Mouse (Mus musculus) ES-E14 (cell line): ENCODE data around the gene Scap. TPM values are rescaled to one million over a fixed set of nuclear protein-coding genes. Genes with fewer than 3 reads are reported as not detected.

Source experiments
- DNase-seq: peaks from one replicate; pipeline ENCODE4 v3.0.0-alpha.2; 2013; ENCODE audit warnings: low read depth, low spot score
- H3K27ac ChIP-seq: 2 replicates; pipeline ENCODE4 v1.5.1; 2012; ENCODE audit warnings: low read depth, mild to moderate bottlenecking, low read length, moderate library complexity, mixed read lengths; ENCODE audit not compliant: poor library complexity, insufficient read depth, severe bottlenecking
- H3K36me3 ChIP-seq: 2 replicates; pipeline ENCODE4 v1.6.1; 2012; ENCODE audit warnings: mild to moderate bottlenecking, low read length, moderate library complexity, mixed read lengths; ENCODE audit not compliant: control insufficient read depth, poor library complexity, insufficient read depth, severe bottlenecking
- H3K4me1 ChIP-seq, 2 experiments: fragments of 150-350 bp in 1 of 2; sonication (generic) in 1 of 2; 2 replicates each; pipeline ENCODE4 v1.6.1; 2012; ENCODE audit warnings: low read length in 2 of 2, mild to moderate bottlenecking in 1 of 2, mixed read lengths in 1 of 2; ENCODE audit not compliant: control insufficient read depth in 2 of 2, insufficient read depth in 2 of 2, poor library complexity in 1 of 2
- H3K4me3 ChIP-seq, 2 experiments: fragments of 150-350 bp in 1 of 2; sonication (generic) in 1 of 2; 2 replicates each; pipeline ENCODE4 v1.5.1; 2012; ENCODE audit warnings: low read length in 2 of 2, low read depth in 1 of 2, mild to moderate bottlenecking in 1 of 2, mixed read lengths in 1 of 2; ENCODE audit not compliant: insufficient read depth in 1 of 2, poor library complexity in 1 of 2, severe bottlenecking in 1 of 2
- H3K9ac ChIP-seq: 2 replicates; pipeline ENCODE4 v1.6.1; 2012; ENCODE audit warnings: low read depth, mild to moderate bottlenecking, low read length, mixed read lengths; ENCODE audit not compliant: poor library complexity, insufficient read depth, severe bottlenecking
- H3K9me3 ChIP-seq: fragments of 150-350 bp; sonication (generic); 2 replicates; pipeline ENCODE4 v1.6.1; 2012; ENCODE audit warnings: low read depth, mild to moderate bottlenecking, low read length; ENCODE audit not compliant: control insufficient read depth, insufficient read depth
- CHD2 ChIP-seq: IDR thresholded peaks from 2 replicates; pipeline ENCODE4 v1.6.1; 2014; ENCODE audit warnings: mild to moderate bottlenecking, low read depth, low read length, inconsistent platforms
- HCFC1 ChIP-seq: IDR thresholded peaks from 2 replicates; pipeline ENCODE4 v1.6.1; 2012; ENCODE audit warnings: low read length, inconsistent platforms, borderline replicate concordance; ENCODE audit not compliant: insufficient read depth
- MAFK ChIP-seq: IDR thresholded peaks from 2 replicates; pipeline ENCODE4 v1.6.1; 2014; ENCODE audit warnings: mild to moderate bottlenecking, low read depth, low read length, inconsistent platforms; ENCODE audit not compliant: insufficient read depth
- ZC3H11A ChIP-seq: IDR thresholded peaks from 2 replicates; pipeline ENCODE4 v1.6.1; 2012; ENCODE audit warnings: low read depth, mild to moderate bottlenecking, inconsistent platforms, low read length, borderline replicate concordance
- ZNF384 ChIP-seq: IDR thresholded peaks from 2 replicates; pipeline ENCODE4 v1.6.1; 2012; ENCODE audit warnings: low read depth, low read length, inconsistent platforms
- in situ Hi-C, 2 experiments: fragments of 600-800 bp; cut with MboI; formaldehyde crosslinking; loops; one replicate each; pipeline ENCODE4 v1.15.1; 2025; ENCODE audit warnings: low sequenced_read_pairs in 2 of 2, inconsistent platforms in 1 of 2; ENCODE audit not compliant: unreplicated experiment in 2 of 2
- total RNA-seq: library from RNA; depleted of rRNA; stranded (reverse); fragments of 300-350 nt; gene quantifications from 2 replicates; pipeline ENCODE4 v1.2.3, GENCODE M21; 2012

Scap gene
- total RNA-seq, 1 experiment: 67.7 TPM

- peak overlapping the region; percentile 83 to 97 for H3K4me3 ChIP-seq
- DNase-seq: no peak
- no peak for TF ChIP-seq ZNF384
- TF ChIP-seq CHD2: no peak
- no peak for TF ChIP-seq ZC3H11A
- no peak for TF ChIP-seq HCFC1
- no peak for TF ChIP-seq MAFK
- in situ Hi-C loops: no loop called here
- H3K9me3 ChIP-seq: no peaks in the 10 kb centered on the region
- peak overlapping the region; percentile 95 for H3K9ac ChIP-seq
- no peaks in the 10 kb centered on the region; a peak in 2 of 4 replicates for H3K4me1 ChIP-seq
- peak overlapping the region; percentile 40; the same call in 1 of the 2 replicates for H3K27ac ChIP-seq
- H3K36me3 ChIP-seq: no peaks in the 10 kb centered on the region
Observed at GRCm38 (mm10) chr9:110407311-110408098, 74.4 kb downstream of the Scap start.

GRCm38 (mm10) chr9:110408099-110408773 is 75.1 kb downstream of the Scap start, which contains the start of gene Ptpn23:
Gene Ptpn23 (minus strand): TSS chr9:110408213.
- peak within 1 kb of the TSS; percentile 95 for H3K9ac ChIP-seq
- in situ Hi-C loops: no loop called here
- no peaks in the 10 kb centered on the region for H3K36me3 ChIP-seq
- H3K27ac ChIP-seq: peak within 1 kb of the TSS; percentile 68
- DNase-seq: peak; percentile 94
- no peaks in the 10 kb centered on the region for H3K9me3 ChIP-seq
- no peaks in the 10 kb centered on the region; a peak in 2 of 4 replicates for H3K4me1 ChIP-seq
- TF ChIP-seq CHD2: peak; percentile 90
- TF ChIP-seq HCFC1: peak; percentile 71; the same call in 1 of the 2 replicates
- TF ChIP-seq ZC3H11A: no peak
- peak within 1 kb of the TSS; percentile 83 to 97 for H3K4me3 ChIP-seq

- no peaks in the 10 kb centered on the region for H3K9me3 ChIP-seq
- peak; percentile 90 for DNase-seq
- TF ChIP-seq CHD2 (no peak), ZNF384 (no peak), ZC3H11A (peak; percentile 80; the same call in 1 of the 2 replicates), MAFK (0 out of 2 replicates have a peak, but pooled peaks have one; percentile 34)
- in situ Hi-C loops: no loop called here
- H3K4me1 ChIP-seq: no peaks in the 10 kb centered on the region; a peak in 1 of 4 replicates
- no peak overlapping the region for H3K27ac ChIP-seq
- no peak overlapping the region for H3K9ac ChIP-seq
- no peak overlapping the region for H3K4me3 ChIP-seq
- H3K36me3 ChIP-seq: no peaks in the 10 kb centered on the region
Observed at GRCm38 (mm10) chr9:110410908-110411887, 78.1 kb downstream of the Scap start.

- no peak overlapping the region; the same call in 1 of the 2 replicates for H3K27ac ChIP-seq
- TF ChIP-seq MAFK (no peak), ZC3H11A (no peak), CHD2 (no peak), HCFC1 (no peak), ZNF384 (no peak)
- no peak overlapping the region for H3K4me3 ChIP-seq
- no peaks in the 10 kb centered on the region for H3K36me3 ChIP-seq
- no peak for DNase-seq
- H3K9me3 ChIP-seq: no peaks in the 10 kb centered on the region
- in situ Hi-C loops: no loop called here
- H3K9ac ChIP-seq: no peak overlapping the region
- H3K4me1 ChIP-seq: no peaks in the 10 kb centered on the region; a peak in 1 of 4 replicates
Observed at GRCm38 (mm10) chr9:110412926-110413325, 79.8 kb downstream of the Scap start.
